Mouse (Mus musculus): ENCODE results near the gene D5Ertd579e. TPM values are rescaled to one million over a fixed set of nuclear protein-coding genes. Genes with fewer than 3 reads are reported as not detected.

The D5Ertd579e gene
- polyA plus RNA-seq, 1 experiment: 356 TPM

DNA sequence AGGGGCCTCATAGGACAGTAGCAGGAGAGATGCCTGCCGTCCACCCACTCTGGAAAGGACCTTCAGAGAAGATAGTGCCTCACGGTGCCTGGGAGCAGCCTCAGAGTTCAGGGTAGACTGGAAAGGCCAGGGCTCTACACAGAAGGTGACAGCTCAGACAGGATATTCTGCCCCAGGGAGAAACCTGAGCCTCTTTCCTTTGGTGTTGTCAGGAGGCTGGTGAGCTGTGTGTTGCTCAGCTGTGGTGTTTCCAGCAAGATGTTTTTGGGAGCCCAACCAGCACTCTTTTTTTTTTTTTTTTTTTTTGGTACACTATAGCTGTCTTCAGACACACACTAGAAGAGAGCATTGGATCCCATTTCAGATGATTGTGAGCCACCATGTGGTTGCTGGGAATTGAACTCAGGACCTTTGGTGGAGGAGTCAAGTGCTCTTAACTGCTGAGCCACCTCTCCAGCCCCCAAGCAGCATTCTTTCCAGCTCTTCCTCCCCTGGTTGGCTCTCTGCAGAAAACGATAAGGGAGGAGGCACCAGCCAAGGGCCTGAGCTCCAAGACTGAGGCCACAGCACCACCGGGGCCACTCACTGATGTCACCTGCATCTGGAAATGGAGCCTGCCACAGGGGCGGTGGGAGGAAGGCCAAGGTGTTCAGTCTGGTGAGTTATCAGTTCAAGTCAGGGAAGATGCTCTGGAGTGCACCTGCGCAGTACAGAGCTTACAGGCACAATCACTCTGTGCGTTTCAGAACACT, 36.3 kb upstream of the D5Ertd579e start:
- 76% methylated on average over 7 of the region's 7 CpGs for WGBS
- Histone ChIP-seq H3K27ac (ENCODE audit: insufficient read depth, low read depth, low read length) (no peak overlapping the region), H3K4me3 (ENCODE audit: insufficient read depth, low read depth, low read length) (no peak overlapping the region), H3K4me1 (ENCODE audit: control insufficient read depth, insufficient read depth, low read length) (peaks cover 4% of the 10 kb centered on the region; the same call in 1 of the 2 replicates)
- TF ChIP-seq CTCF (IDR thresholded peaks at IDR 0.05; ENCODE audit: insufficient read depth, low read depth, low read length) (no peak), POLR2A (IDR thresholded peaks at IDR 0.05; ENCODE audit: insufficient read depth, low read depth, low read length) (no peak)

DNA sequence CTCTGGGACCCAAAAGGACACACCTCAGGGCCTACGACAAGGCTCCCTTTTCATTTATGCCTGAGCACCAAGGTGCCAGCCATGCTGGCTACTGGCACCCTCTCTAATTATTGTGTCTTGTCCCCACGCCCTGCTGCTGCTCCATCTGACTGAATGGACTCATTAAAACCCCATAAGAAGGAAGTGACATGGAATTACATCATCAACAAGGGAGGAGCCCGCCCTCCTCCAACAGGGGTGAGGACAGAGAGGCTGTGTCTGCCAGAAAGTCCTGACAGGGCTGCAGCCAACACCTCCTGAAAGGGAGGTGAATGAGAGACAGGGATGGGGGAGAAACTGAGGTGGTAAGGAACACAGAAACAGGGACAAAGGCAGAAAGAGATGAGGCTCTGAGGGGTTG, 34.9 kb upstream of the D5Ertd579e start:
- no peak for TF ChIP-seq POLR2A (IDR thresholded peaks at IDR 0.05; ENCODE audit: insufficient read depth, low read depth, low read length)
- H3K27ac ChIP-seq (ENCODE audit: insufficient read depth, low read depth, low read length): no peak overlapping the region
- H3K4me1 ChIP-seq (ENCODE audit: control insufficient read depth, insufficient read depth, low read length): peaks cover 4% of the 10 kb centered on the region; the same call in 1 of the 2 replicates
- H3K4me3 ChIP-seq (ENCODE audit: insufficient read depth, low read depth, low read length): no peak overlapping the region
- 61% methylated on average over 3 of the region's 3 CpGs for WGBS

DNA sequence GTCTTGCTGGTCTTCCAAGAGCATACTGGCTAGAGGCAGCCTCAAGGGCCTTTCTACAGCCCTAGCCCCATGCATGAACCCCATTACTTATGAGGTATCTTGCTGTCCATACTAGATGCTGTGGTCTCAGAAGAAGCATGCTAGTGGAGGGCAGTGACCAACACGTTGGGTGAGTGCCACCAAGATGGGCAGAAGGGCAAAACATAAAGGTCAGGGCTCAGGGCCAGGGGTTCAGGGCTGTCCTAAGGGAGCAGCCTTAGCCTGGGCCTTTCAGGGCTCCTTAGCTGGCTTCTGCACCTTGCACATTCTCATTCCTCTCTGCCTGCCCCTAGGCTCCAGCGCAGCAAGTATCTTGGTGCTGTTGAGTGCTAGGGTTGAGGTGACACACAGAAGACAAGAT, 34.1 kb upstream of the D5Ertd579e start:
- 91% methylated on average over 2 of the region's 2 CpGs for WGBS
- Histone ChIP-seq H3K27ac (ENCODE audit: insufficient read depth, low read depth, low read length) (no peak overlapping the region), H3K4me3 (ENCODE audit: insufficient read depth, low read depth, low read length) (no peak overlapping the region), H3K4me1 (ENCODE audit: control insufficient read depth, insufficient read depth, low read length) (peaks cover 4% of the 10 kb centered on the region; the same call in 1 of the 2 replicates)
- no peak for TF ChIP-seq POLR2A (IDR thresholded peaks at IDR 0.05; ENCODE audit: insufficient read depth, low read depth, low read length)
- no peak for TF ChIP-seq CTCF (IDR thresholded peaks at IDR 0.05; ENCODE audit: insufficient read depth, low read depth, low read length)

DNA sequence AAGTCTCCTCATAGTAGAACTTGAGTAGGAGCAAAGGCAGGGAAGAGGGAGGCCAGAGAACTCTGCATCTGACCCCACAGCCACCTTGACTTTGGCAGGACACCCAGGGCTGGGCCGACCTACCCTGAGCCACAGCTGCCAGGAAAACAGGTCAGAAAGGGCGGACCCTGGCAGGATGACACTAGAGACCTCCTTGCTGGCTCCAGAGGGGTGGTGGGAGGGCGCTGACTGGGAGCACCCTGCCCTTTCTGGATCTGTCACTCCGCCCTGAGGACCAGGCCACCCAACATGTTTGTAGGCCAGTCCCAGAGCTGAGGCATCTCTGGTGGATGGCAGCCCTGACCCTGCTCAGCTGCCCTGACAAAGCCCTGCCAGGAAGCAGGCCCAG, 33.3 kb upstream of the D5Ertd579e start:
- peaks cover 4% of the 10 kb centered on the region; the same call in 1 of the 2 replicates for H3K4me1 ChIP-seq (ENCODE audit: control insufficient read depth, insufficient read depth, low read length)
- no peak overlapping the region for H3K27ac ChIP-seq (ENCODE audit: insufficient read depth, low read depth, low read length)
- 92% methylated on average over 4 of the region's 4 CpGs for WGBS
- no peak for TF ChIP-seq POLR2A (IDR thresholded peaks at IDR 0.05; ENCODE audit: insufficient read depth, low read depth, low read length)
- no peak for TF ChIP-seq CTCF (IDR thresholded peaks at IDR 0.05; ENCODE audit: insufficient read depth, low read depth, low read length)
- H3K4me3 ChIP-seq (ENCODE audit: insufficient read depth, low read depth, low read length): no peak overlapping the region

DNA sequence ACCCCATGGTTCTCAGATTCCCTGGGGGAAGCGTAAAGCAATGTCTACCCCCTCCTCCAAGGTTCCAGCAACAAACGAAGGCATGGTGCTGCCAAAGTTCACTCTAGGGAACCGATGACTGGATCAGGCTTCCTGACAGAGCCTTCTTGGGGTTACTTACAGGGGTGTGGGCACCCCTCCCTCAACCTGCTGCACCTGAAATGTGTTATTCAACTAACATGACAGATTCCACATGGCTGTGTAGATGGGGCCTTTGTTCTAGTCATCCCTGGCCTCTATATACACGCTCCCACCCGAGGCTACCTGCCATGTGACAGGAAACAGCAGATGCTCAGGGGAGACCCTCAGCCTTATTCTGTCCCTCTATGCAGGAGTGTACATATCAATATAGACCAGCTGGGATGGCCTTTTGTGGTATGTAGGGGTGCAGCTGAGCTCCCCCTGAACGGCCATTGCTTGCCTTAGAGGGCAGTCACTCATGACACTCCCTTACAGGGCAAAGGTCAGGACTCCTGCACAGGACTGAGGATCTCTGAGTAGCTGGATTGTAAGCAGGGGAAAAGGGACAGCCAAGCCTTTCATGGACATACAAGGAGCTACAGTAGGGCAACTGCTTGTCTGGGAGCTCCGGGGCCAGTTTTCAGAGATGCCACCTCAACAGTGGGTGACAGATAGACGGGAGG, 32.7 kb upstream of the D5Ertd579e start:
- Histone ChIP-seq H3K27ac (ENCODE audit: insufficient read depth, low read depth, low read length) (no peak overlapping the region), H3K4me1 (ENCODE audit: control insufficient read depth, insufficient read depth, low read length) (peaks cover 4% of the 10 kb centered on the region; the same call in 1 of the 2 replicates)
- 81% methylated on average over 8 of the region's 8 CpGs for WGBS

DNA sequence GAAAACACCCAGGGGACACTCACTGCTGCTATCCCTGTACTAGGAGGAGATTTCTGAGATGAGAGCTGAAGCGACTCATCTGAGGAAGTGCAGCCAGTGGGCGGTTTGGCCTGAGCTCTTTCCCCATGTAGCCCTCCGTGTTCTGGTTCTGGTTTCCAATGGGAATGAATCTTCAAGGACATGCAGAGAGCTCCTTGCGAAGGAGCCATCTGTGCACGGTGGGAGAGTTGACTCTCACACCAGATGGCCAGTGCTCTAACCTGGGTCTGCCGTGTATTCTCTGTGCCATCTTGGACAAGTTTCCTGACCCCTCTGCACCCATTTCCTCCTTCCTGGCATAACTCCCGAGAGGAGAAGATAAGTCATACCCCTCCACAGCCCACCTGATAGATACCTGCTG, 32.0 kb upstream of the D5Ertd579e start:
- TF ChIP-seq POLR2A (IDR thresholded peaks at IDR 0.05; ENCODE audit: insufficient read depth, low read depth, low read length): no peak
- Histone ChIP-seq H3K4me3 (ENCODE audit: insufficient read depth, low read depth, low read length) (no peak overlapping the region), H3K4me1 (ENCODE audit: control insufficient read depth, insufficient read depth, low read length) (peaks cover 4% of the 10 kb centered on the region; the same call in 1 of the 2 replicates), H3K27ac (ENCODE audit: insufficient read depth, low read depth, low read length) (no peak overlapping the region)
- WGBS: 90% methylated on average over 7 of the region's 7 CpGs

More for the DNA sequence above, 32.7 kb upstream of the D5Ertd579e start:
- no peak for TF ChIP-seq CTCF (IDR thresholded peaks at IDR 0.05; ENCODE audit: insufficient read depth, low read depth, low read length)
- no peak for TF ChIP-seq POLR2A (IDR thresholded peaks at IDR 0.05; ENCODE audit: insufficient read depth, low read depth, low read length)
- H3K4me3 ChIP-seq (ENCODE audit: insufficient read depth, low read depth, low read length): no peak overlapping the region

DNA sequence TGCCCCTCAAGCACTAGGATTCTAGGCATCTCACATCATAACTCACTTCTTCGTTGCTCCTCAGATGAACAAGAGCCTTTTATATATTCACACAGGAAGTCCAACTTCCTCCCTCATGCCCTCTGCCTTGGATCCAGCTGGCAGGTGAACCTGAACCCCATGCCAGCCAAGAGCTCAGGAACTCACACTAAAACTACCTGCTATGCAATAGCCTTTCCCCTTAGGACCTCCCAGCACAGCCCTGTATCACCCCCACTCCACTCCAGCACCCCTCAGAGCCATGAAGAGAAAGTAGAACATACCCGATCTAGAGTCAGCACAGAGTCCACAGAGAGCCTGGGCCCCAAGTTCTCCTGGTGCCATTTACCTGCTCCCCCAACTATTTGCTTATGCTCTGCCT, 31.3 kb upstream of the D5Ertd579e start:
- no peak overlapping the region for H3K4me3 ChIP-seq (ENCODE audit: insufficient read depth, low read depth, low read length)
- no peak overlapping the region for H3K27ac ChIP-seq (ENCODE audit: insufficient read depth, low read depth, low read length)
- H3K4me1 ChIP-seq (ENCODE audit: control insufficient read depth, insufficient read depth, low read length): peaks cover 4% of the 10 kb centered on the region; the same call in 1 of the 2 replicates
- WGBS: 73% methylated on average over 2 of the region's 2 CpGs
- TF ChIP-seq CTCF (IDR thresholded peaks at IDR 0.05; ENCODE audit: insufficient read depth, low read depth, low read length): no peak

DNA sequence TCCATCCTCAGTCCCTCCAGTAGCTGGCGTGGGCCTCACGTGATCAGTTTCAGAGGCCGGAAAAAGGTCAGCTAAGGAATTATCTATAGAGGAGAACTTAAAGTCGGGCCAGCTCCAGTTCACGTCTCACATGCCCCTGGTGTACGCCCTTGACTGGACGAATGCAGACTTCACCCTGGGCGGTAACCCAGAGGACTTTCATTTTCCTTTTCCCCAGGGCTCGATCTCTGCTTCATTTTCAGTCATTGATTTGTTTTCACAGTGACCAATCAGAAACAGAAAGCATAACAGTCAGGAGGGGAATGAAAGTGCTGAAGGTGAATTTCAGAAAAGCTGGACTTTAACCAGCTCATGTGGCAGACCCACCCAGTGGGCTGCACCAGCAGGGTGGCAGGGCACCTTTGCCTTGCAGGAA, 30.6 kb upstream of the D5Ertd579e start:
- Histone ChIP-seq H3K4me3 (ENCODE audit: insufficient read depth, low read depth, low read length) (no peak overlapping the region), H3K27ac (ENCODE audit: insufficient read depth, low read depth, low read length) (no peak overlapping the region), H3K4me1 (ENCODE audit: control insufficient read depth, insufficient read depth, low read length) (peaks cover 4% of the 10 kb centered on the region; the same call in 1 of the 2 replicates)
- 79% methylated on average over 9 of the region's 9 CpGs for WGBS
- TF ChIP-seq POLR2A (IDR thresholded peaks at IDR 0.05; ENCODE audit: insufficient read depth, low read depth, low read length): no peak
- no peak for TF ChIP-seq CTCF (IDR thresholded peaks at IDR 0.05; ENCODE audit: insufficient read depth, low read depth, low read length)

DNA sequence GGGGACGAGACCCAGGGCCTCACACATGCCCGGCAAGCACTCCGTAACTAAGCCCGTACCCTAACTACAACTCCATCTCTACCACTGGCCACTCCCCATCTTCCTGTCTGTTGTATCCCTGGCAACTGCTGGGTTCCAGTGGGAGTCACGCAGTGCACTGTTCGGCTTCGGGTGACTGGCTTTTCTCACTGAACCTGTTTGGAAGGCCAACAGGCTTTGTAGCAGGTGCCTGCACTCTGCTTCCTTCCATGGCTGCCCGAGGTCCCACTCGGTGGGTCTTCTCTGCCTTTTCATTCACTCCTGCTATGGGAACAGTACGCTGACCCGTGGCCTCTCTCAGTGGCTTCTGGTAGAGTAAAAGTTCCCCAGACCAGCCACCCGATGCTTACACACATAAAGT, 30.0 kb upstream of the D5Ertd579e start:
- TF ChIP-seq POLR2A (IDR thresholded peaks at IDR 0.05; ENCODE audit: insufficient read depth, low read depth, low read length) (no peak), CTCF (IDR thresholded peaks at IDR 0.05; ENCODE audit: insufficient read depth, low read depth, low read length) (no peak)
- Histone ChIP-seq H3K4me1 (ENCODE audit: control insufficient read depth, insufficient read depth, low read length) (peaks cover 4% of the 10 kb centered on the region; the same call in 1 of the 2 replicates), H3K4me3 (ENCODE audit: insufficient read depth, low read depth, low read length) (no peak overlapping the region), H3K27ac (ENCODE audit: insufficient read depth, low read depth, low read length) (no peak overlapping the region)
- WGBS: 77% methylated on average over 12 of the region's 12 CpGs
